Mouse (Mus musculus): ENCODE measurements around the gene Hist1h2bh.
"Not testable (repeated sequence)": the region's sequence is repeated elsewhere in the genome, so short reads cannot be mapped to it uniquely, and the experiment has no call there.

Gene Hist1h2bh

GRCm38 (mm10) chr13:23542999-23543607 is at the start of gene Hist1h2bh:
Hist1h2bh (minus strand) TSS chr13:23543392.
- DNase-seq (ENCODE audit: low spot score) = peak; percentile 76

- no peak for DNase-seq (ENCODE audit: low spot score)
Observed at GRCm38 (mm10) chr13:23592614-23593013, 49.4 kb upstream of the Hist1h2bh start.

- DNase-seq (ENCODE audit: low spot score) = not testable (repeated sequence)
Observed at GRCm38 (mm10) chr13:23591886-23592285, 48.7 kb upstream of the Hist1h2bh start.

- no peak for DNase-seq (ENCODE audit: low spot score)
Observed at GRCm38 (mm10) chr13:23591206-23591605, 48.0 kb upstream of the Hist1h2bh start.

- DNase-seq (ENCODE audit: low spot score) = no peak
Observed at GRCm38 (mm10) chr13:23586940-23587225, 43.7 kb upstream of the Hist1h2bh start.

GRCm38 (mm10) chr13:23586099-23586939 is 43.1 kb upstream of the Hist1h2bh start:
- no peak for DNase-seq (ENCODE audit: low spot score)

- DNase-seq (ENCODE audit: low spot score) = peak; percentile 77
Observed at GRCm38 (mm10) chr13:23585442-23586098, 42.4 kb upstream of the Hist1h2bh start.

- peak; percentile 72 for DNase-seq (ENCODE audit: low spot score)
Observed at GRCm38 (mm10) chr13:23585029-23585441, 41.8 kb upstream of the Hist1h2bh start.

GRCm38 (mm10) chr13:23584331-23584730 is 41.1 kb upstream of the Hist1h2bh start:
- no peak for DNase-seq (ENCODE audit: low spot score)

- no peak for DNase-seq (ENCODE audit: low spot score)
Observed at GRCm38 (mm10) chr13:23583387-23584068, 40.3 kb upstream of the Hist1h2bh start.

GRCm38 (mm10) chr13:23582219-23583056 is 39.2 kb upstream of the Hist1h2bh start:
- no peak for DNase-seq (ENCODE audit: low spot score)

- DNase-seq (ENCODE audit: low spot score) = peak; percentile 98
Observed at GRCm38 (mm10) chr13:23581408-23582218, 38.4 kb upstream of the Hist1h2bh start, which contains the start of gene Hist1h4d. Hist1h4d (plus strand) TSS chr13:23581598.

- no peak for DNase-seq (ENCODE audit: low spot score)
Observed at GRCm38 (mm10) chr13:23577835-23578234, 34.6 kb upstream of the Hist1h2bh start.

GRCm38 (mm10) chr13:23576906-23577639 is 33.9 kb upstream of the Hist1h2bh start:
- DNase-seq (ENCODE audit: low spot score) = no peak

- DNase-seq (ENCODE audit: low spot score) = no peak
Observed at GRCm38 (mm10) chr13:23576351-23576881, 33.2 kb upstream of the Hist1h2bh start.

- DNase-seq (ENCODE audit: low spot score) = not testable (repeated sequence)
Observed at GRCm38 (mm10) chr13:23575864-23576313, 32.7 kb upstream of the Hist1h2bh start.

- peak; percentile 72 for DNase-seq (ENCODE audit: low spot score)
Observed at GRCm38 (mm10) chr13:23575271-23575851, 32.2 kb upstream of the Hist1h2bh start, which contains the start of gene Hist1h3d. Hist1h3d (plus strand) TSS chr13:23575763.

- not testable (repeated sequence) for DNase-seq (ENCODE audit: low spot score)
Observed at GRCm38 (mm10) chr13:23574546-23575170, 31.5 kb upstream of the Hist1h2bh start.

Measured in layer of hippocampus, adult 11-12 months (tissue).